Mouse (Mus musculus): ENCODE results near the gene Il22. TPM values are rescaled to one million over a fixed set of nuclear protein-coding genes. Genes with fewer than 3 reads are reported as not detected.
"Not testable (repeated sequence)": the region's sequence is repeated elsewhere in the genome, so short reads cannot be mapped to it uniquely, and the experiment has no call there.

Gene Il22
- polyA plus RNA-seq (2015; fragmentation: Nextera tagmentation; extraction: Ambion mirVana) = not detected in 2 replicates

DNA sequence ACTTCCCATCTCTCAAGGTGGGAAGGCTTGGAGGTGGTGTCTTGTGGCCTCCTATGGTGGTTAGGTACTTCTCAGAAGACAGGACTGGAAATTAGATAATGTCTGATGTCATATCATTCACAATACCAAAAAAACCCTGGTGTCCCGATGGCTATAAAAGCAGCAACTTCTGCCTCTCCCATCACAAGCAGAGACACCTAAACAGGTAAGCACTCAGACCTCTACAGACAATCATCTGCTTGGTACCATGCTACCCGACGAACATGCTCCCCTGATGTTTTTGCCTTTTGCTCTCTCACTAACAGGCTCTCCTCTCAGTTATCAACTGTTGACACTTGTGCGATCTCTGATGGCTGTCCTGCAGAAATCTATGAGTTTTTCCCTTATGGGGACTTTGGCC, at the start of gene Il22:
Gene Il22 (plus strand): TSS at position 301 of the 400 bp plus-strand sequence.
- H3K4me2 ChIP-seq = no peak within 1 kb of the TSS
- H3K4me1 ChIP-seq (replicated peaks) = no peaks in the 10 kb centered on the region
- H3K4me3 ChIP-seq (replicated peaks) = no peak within 1 kb of the TSS
- H3K36me3 ChIP-seq = no peaks in the 10 kb centered on the region
- no peaks in the 10 kb centered on the region for H3K9me3 ChIP-seq (replicated peaks)
- 68% methylated on average over 4 of the region's 4 CpGs for WGBS (ENCODE audit: insufficient replicate concordance)
- H3K27ac ChIP-seq = no peak within 1 kb of the TSS
- H3K9ac ChIP-seq = no peak within 1 kb of the TSS
- H3K27me3 ChIP-seq = no peaks in the 10 kb centered on the region
- DNase-seq = no peak
- ATAC-seq (ENCODE audit: low read depth) = no peak

DNA sequence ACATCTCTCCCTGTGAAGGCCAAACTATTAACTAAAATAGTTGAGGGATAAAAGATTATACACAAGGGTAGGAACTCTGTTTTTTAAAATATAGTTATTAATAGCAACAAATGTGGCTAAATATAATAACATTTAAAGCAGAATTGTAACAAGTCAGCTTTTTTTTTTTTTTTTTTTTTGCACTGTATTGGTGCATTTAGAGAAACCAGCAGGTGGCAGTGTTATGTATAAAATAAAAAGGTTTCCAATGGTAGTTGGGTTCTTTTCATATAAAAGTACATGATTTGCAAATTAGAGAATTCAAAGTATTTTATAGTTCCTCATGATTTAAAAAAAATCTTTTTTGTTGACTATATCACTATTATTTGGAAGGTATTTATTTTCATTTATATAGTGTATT, 48.8 kb upstream of the Il22 start:
- Histone ChIP-seq H3K9ac (no peak overlapping the region), H3K9me3 (replicated peaks) (no peaks in the 10 kb centered on the region), H3K36me3 (peaks cover 31% of the 10 kb centered on the region), H3K27ac (no peak overlapping the region), H3K4me3 (replicated peaks) (no peak overlapping the region), H3K4me2 (no peak overlapping the region), H3K4me1 (replicated peaks) (no peaks in the 10 kb centered on the region), H3K27me3 (no peaks in the 10 kb centered on the region)
- ATAC-seq (ENCODE audit: low read depth) (no peak), DNase-seq (no peak)

DNA sequence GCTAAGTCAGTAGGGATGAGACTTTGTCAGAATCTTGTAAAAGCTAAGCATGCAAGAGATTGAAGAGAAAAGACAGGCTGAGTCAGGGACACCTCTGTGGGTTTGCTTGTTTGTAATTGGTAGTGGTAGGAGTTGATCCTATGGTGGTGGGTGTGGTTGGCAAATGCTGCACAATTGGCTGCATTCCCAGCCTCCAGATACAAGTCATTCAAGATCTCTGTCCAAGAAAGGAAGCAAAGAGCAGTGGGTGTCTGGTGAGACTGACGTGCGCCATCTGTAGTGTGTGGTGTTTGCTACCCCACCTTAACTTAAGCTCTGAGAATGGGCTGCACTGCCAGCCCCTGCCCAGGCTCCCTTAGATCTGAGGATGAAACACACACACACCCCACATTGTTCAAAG, 43.6 kb upstream of the Il22 start:
- 85% methylated on average over 2 of the region's 2 CpGs for WGBS (ENCODE audit: insufficient replicate concordance)
- no peak for DNase-seq
- H3K27ac ChIP-seq = no peak overlapping the region
- H3K4me3 ChIP-seq (replicated peaks) = no peak overlapping the region
- H3K9ac ChIP-seq = no peak overlapping the region
- H3K4me1 ChIP-seq (replicated peaks) = no peaks in the 10 kb centered on the region
- H3K27me3 ChIP-seq = no peaks in the 10 kb centered on the region
- H3K9me3 ChIP-seq (replicated peaks) = no peaks in the 10 kb centered on the region
- no peak for ATAC-seq (ENCODE audit: low read depth)
- H3K36me3 ChIP-seq = peaks cover 37% of the 10 kb centered on the region
- no peak overlapping the region for H3K4me2 ChIP-seq

DNA sequence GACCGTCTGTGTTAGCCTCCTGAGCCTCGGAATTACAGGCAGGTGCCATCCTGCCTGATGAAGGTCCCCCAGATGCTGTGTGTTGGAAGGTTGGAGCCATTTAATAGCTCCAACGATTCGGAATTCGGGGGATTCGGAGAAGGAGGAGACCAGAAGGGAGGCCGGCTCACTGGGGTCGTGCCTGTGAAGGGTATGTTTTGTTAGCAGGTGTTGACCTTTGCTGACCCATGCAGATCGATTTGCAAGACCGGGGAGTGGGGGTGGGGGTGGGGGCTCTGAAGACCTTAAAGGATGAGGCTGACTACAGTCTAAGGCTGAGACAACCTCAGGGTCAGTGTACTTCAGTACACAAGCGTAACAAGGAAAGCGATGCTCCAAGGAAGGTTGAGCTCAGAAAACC, 35.5 kb upstream of the Il22 start:
- Histone ChIP-seq H3K4me2 (no peak overlapping the region), H3K36me3 (peaks cover 4% of the 10 kb centered on the region; the same call in 1 of the 2 replicates)
- ATAC-seq (ENCODE audit: low read depth) = no peak

DNA sequence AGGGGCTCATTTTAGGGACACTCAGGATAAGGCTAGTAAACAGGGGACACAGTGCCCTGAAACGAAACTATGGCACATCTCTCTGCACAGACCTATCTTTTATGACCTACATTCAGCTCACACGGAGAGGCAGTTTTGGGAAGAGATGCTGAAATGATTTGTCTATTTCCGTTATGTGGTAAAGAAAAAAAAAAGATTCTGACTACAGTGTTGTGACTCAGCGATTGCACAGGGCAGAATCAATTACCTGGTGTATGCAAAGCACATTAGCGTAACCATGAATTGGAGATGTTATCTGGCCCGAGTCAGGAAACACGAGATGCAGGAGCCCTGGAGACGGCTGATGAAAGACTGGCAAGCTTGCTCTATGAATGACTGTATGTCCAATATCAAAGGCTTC, 32.3 kb upstream of the Il22 start:
- H3K9me3 ChIP-seq (replicated peaks) = no peaks in the 10 kb centered on the region
- H3K4me1 ChIP-seq (replicated peaks) = no peaks in the 10 kb centered on the region
- no peak overlapping the region for H3K27ac ChIP-seq
- H3K27me3 ChIP-seq = no peaks in the 10 kb centered on the region
- H3K4me3 ChIP-seq (replicated peaks) = no peak overlapping the region
- no peak overlapping the region for H3K9ac ChIP-seq
- 47% methylated on average over 8 of the region's 8 CpGs for WGBS (ENCODE audit: insufficient replicate concordance)
- ATAC-seq (ENCODE audit: low read depth) (no peak), DNase-seq (no peak)
- H3K36me3 ChIP-seq = no peaks in the 10 kb centered on the region
- H3K4me2 ChIP-seq = no peak overlapping the region

More for the DNA sequence above, 35.5 kb upstream of the Il22 start:
- no peak for DNase-seq
- Histone ChIP-seq H3K27ac (no peak overlapping the region), H3K9ac (no peak overlapping the region), H3K9me3 (replicated peaks) (no peaks in the 10 kb centered on the region), H3K4me1 (replicated peaks) (no peaks in the 10 kb centered on the region), H3K27me3 (no peaks in the 10 kb centered on the region), H3K4me3 (replicated peaks) (no peak overlapping the region)
- 82% methylated on average over 12 of the region's 12 CpGs for WGBS (ENCODE audit: insufficient replicate concordance)

DNA sequence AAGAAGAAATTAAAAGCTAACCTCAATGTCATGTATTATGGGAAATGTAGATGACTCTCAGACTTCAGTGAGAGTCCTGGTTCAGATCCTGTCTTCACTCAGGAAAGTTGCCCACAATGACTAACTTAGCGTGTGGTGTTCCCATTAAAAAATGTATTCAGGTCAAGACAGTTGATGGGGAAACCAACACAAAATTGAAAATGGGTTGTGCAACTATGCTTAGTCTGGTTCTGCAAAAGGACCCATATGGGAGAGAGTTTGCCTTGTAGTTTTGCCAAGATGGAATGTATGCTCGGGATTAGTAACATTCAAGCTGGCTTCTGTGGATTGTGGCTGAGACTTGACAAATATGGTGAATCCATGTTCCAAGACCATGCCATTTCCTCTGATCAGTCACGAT, 31.9 kb upstream of the Il22 start:
- no peaks in the 10 kb centered on the region for H3K4me1 ChIP-seq (replicated peaks)
- no peaks in the 10 kb centered on the region for H3K27me3 ChIP-seq
- DNase-seq (no peak), ATAC-seq (ENCODE audit: low read depth) (no peak)
- H3K4me3 ChIP-seq (replicated peaks) = no peak overlapping the region
- no peaks in the 10 kb centered on the region for H3K36me3 ChIP-seq
- 71% methylated on average over 3 of the region's 3 CpGs for WGBS (ENCODE audit: insufficient replicate concordance)
- H3K4me2 ChIP-seq = no peak overlapping the region
- H3K9ac ChIP-seq = no peak overlapping the region
- no peaks in the 10 kb centered on the region for H3K9me3 ChIP-seq (replicated peaks)
- H3K27ac ChIP-seq = no peak overlapping the region

DNA sequence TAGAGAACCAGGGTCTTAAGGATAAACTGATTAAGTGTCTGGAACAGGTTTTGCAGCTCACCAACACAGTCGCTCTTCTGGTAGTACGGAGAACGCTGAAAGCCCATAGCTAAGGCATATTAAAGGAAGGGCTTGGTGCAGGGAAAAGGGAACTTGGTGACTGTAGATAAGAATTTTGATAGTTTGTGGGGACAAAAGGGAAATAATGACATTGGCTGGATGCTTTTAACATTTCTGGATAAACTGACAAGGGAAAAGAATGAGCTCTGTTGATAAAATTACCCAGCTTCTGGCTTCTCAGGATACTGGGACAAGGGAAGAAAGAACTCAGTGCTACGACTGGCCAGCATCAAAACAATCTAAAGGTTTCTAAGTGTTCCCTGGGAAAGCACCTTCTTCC, 29.2 kb upstream of the Il22 start:
- not testable (repeated sequence) for H3K9me3 ChIP-seq (replicated peaks); H3K4me3 ChIP-seq (replicated peaks); ATAC-seq (ENCODE audit: low read depth); H3K4me1 ChIP-seq (replicated peaks); DNase-seq; H3K4me2 ChIP-seq; H3K27ac ChIP-seq; H3K27me3 ChIP-seq; H3K9ac ChIP-seq; H3K36me3 ChIP-seq
- 15% methylated on average over 4 of the region's 4 CpGs for WGBS (ENCODE audit: insufficient replicate concordance)

DNA sequence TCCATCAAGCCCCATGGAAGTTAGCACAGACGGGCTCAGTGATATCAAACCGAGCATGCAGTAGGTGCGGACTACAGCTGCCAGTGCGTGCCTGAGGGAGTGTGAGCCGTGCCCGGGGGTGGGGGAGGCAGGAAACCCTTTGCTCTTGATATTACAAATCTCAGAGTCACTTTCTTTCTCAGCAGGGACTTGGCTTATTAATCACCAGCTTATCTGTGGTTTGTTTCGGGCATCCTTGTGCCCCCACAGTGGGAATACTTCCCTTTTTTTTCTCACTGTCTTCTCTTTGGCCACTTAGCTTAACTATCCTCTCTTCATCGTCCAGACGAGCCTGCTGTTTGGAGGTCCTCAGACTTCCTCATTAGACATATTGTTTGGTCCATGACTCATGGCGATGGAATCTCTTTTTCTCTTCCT, 26.0 kb upstream of the Il22 start:
- H3K27ac ChIP-seq = no peak overlapping the region
- H3K4me3 ChIP-seq (replicated peaks) = no peak overlapping the region
- no peak overlapping the region for H3K4me2 ChIP-seq
- no peaks in the 10 kb centered on the region for H3K9me3 ChIP-seq (replicated peaks)
- no peaks in the 10 kb centered on the region for H3K27me3 ChIP-seq
- DNase-seq (no peak), ATAC-seq (ENCODE audit: low read depth) (no peak)
- no peak overlapping the region for H3K9ac ChIP-seq
- no peaks in the 10 kb centered on the region for H3K36me3 ChIP-seq
- 18% methylated on average over 10 of the region's 10 CpGs for WGBS (ENCODE audit: insufficient replicate concordance)
- H3K4me1 ChIP-seq (replicated peaks) = no peaks in the 10 kb centered on the region

DNA sequence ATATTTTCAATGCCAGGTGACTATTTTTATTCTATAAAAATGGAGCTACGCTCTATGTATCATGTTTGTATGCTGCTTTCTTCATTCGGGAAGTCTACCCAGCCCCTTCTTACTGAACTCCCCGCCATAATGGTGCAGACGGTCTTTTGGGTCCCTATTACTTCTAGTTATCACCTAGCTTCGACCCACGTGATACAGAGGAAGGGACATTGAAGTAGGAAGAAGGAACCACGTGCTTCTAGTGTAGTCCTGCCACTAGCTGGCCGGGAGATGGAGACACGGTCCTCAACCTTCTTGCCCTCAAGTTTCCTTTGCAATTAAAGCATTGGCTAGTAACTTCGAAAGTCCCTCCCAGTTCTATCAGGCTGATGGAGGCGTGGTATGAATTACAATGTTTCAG, 25.5 kb upstream of the Il22 start:
- H3K27ac ChIP-seq = no peak overlapping the region
- H3K9me3 ChIP-seq (replicated peaks) = no peaks in the 10 kb centered on the region
- no peak overlapping the region for H3K4me3 ChIP-seq (replicated peaks)
- no peak overlapping the region for H3K4me2 ChIP-seq
- DNase-seq (no peak), ATAC-seq (ENCODE audit: low read depth) (no peak)
- H3K9ac ChIP-seq = no peak overlapping the region
- H3K27me3 ChIP-seq = no peaks in the 10 kb centered on the region
- 59% methylated on average over 11 of the region's 11 CpGs for WGBS (ENCODE audit: insufficient replicate concordance)
- H3K36me3 ChIP-seq = no peaks in the 10 kb centered on the region
- H3K4me1 ChIP-seq (replicated peaks) = no peaks in the 10 kb centered on the region

DNA sequence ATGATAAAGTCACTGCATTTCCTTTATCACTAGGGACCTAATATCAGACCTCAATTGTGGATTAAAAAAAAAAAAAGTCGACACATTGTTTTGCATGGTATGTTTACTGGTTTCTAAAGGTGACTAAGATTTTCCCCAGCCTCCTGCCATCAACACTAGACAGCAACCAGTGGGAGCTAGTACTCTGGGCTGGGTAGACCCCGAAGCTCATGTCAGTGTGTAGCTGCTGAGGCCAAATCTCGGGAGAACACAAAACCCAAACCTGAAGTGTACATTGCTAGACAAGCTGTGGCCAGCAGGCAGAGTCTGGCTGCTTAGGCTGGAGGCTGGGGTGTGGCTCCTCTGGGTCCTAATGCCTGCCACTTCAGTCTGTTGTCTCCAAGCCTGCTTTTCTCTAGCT, 9.6 kb upstream of the Il22 start:
- ATAC-seq (ENCODE audit: low read depth); H3K4me2 ChIP-seq; H3K9ac ChIP-seq; H3K4me1 ChIP-seq (replicated peaks); DNase-seq; H3K27me3 ChIP-seq; H3K4me3 ChIP-seq (replicated peaks); H3K27ac ChIP-seq; H3K9me3 ChIP-seq (replicated peaks); H3K36me3 ChIP-seq: not testable (repeated sequence)
- WGBS (ENCODE audit: insufficient replicate concordance) = 20% methylated on average over 3 of the region's 3 CpGs

DNA sequence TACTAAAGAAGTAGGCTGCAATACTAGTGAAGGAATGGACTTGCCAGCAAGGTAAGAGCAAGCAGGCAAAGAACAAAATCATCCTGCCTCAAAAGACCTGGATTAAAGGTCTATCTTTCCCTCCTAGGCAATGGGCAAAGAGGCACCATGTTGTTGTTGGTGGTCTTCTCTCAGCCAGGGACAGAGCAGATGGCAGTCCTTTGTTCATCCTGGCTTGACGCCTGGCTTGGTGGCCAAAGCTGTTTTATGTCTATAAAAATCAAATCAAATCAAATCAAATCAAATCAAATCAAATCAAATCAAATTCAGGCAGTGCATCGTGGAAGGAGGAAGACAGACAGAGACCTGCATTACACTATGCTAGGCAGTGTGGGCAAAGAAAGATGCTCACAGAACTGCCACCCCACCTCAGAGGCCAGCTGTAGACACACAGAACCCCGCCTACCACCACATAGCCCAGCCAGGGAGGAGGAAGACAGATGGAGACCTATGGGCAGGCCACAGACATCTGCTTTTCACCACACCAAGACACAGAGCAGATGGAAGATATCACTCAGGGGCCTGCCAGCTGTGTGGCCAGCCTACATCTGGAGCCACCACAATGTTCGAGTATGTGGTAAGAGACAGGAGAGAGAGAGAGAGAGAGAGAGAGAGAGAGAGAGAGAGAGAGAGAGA, 11.1 kb downstream of the Il22 start:
- H3K9ac ChIP-seq; H3K27me3 ChIP-seq; H3K4me1 ChIP-seq (replicated peaks); H3K36me3 ChIP-seq; H3K9me3 ChIP-seq (replicated peaks); ATAC-seq (ENCODE audit: low read depth); H3K4me2 ChIP-seq; DNase-seq; H3K27ac ChIP-seq; H3K4me3 ChIP-seq (replicated peaks): not testable (repeated sequence)
- 56% methylated on average over 2 of the region's 4 CpGs for WGBS (ENCODE audit: insufficient replicate concordance)

DNA sequence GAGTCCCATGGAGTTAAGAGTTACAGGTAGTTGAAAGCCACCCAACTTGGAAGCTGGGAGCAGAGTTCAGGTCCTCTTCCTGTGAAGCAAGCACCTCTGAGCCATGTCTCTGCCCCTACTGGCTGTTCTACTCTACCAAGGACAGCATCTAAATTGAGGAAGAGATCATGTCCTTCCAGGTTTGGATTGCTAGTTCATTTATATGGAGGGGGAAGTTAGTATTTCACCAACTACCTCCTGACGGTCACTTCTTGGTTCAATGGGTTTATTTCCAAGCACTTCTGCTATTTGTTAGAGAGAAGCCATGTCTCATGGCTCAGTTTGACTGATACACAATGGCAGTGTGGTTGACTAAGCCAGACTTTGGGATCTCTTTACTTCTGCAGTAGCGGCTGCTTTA, 22.9 kb downstream of the Il22 start:
- no CpG with 5 or more reads among the region's 2 CpGs for WGBS (ENCODE audit: insufficient replicate concordance)
- H3K4me2 ChIP-seq; H3K4me1 ChIP-seq (replicated peaks); H3K36me3 ChIP-seq; H3K4me3 ChIP-seq (replicated peaks); H3K9ac ChIP-seq; H3K27me3 ChIP-seq; DNase-seq; H3K9me3 ChIP-seq (replicated peaks); H3K27ac ChIP-seq; ATAC-seq (ENCODE audit: low read depth): not testable (repeated sequence)
